Mouse (Mus musculus): ENCODE data around the gene Hist1h4f. TPM values are rescaled to one million over a fixed set of nuclear protein-coding genes. Genes with fewer than 3 reads are reported as not detected.
"Not testable (repeated sequence)": the region's sequence is repeated elsewhere in the genome, so short reads cannot be mapped to it uniquely, and the experiment has no call there.

Gene Hist1h4f
- polyA plus RNA-seq, 1 experiment = 0.26 TPM

DNA sequence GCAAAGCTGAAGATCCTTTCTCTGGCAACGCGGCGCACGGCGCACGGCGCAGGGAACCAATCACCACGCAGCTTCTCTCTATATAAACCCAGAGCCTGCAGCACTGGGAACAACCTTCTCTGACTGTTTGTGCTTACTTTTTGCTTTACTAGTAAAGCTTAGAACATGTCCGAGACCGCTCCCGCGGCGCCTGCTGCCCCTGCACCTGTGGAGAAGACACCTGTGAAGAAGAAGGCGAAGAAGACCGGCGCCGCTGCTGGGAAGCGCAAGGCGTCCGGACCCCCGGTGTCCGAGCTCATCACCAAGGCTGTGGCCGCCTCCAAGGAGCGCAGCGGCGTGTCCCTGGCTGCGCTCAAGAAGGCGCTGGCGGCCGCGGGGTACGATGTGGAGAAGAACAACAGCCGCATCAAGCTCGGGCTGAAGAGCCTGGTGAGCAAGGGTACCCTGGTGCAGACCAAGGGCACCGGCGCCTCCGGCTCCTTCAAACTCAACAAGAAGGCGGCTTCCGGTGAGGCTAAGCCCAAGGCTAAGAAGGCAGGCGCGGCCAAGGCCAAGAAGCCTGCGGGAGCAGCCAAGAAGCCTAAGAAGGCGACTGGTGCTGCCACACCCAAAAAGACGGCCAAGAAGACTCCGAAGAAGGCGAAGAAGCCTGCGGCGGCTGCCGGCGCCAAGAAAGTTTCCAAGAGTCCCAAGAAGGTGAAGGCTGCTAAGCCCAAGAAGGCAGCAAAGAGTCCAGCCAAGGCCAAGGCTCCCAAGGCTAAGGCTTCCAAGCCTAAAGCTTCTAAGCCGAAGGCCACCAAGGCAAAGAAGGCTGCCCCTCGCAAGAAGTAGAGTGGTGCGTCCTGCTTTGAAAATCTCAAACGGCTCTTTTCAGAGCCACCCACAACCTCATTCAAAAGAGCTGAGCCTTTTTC is 3.7 kb upstream of the Hist1h4f start:
- DNase-seq (ENCODE audit: low spot score) = peak; percentile 59

DNA sequence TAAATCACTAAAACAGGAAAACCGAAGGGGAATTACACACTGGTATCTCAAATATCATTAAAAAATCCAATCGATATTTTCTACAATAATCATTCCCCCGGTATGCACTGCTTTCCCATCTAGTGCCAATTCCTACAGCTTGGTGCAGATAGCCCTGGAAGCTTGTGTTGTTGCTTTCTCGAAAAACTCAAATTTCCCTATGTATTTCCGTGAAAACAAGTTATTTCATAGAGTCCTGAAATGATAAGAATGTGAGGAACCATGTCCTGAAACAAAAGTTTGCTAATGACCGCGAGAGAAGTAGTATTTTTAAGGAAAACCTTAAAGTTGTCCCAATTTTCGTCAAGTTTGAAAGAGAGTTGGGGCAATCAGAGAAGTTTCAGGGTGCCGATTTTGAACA is 2.9 kb upstream of the Hist1h4f start:
- no peak for DNase-seq (ENCODE audit: low spot score)

DNA sequence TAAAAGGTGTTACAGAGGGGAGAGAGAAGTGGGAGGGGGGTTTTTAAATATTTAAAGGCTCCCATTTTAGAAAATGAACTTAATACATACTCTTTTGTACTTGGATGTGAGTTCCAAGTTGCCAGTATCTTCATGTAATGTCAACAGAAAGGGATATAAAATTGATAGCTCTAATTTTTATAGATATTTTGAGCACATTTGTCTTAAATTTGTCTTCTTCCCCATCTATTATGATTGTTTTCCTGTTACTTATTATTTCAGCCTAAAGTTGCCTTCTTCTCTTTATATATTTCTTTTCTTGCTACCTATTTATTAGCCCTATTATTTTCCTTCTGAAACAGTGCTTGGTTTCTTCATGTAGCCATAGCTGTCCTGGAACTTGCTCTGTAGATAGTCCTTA is 1.5 kb upstream of the Hist1h4f start, which contains the start of gene Hist1h1d:
Gene Hist1h1d (plus strand): TSS at position 301 of the 400 bp plus-strand sequence.
- DNase-seq (ENCODE audit: low spot score) = no peak

DNA sequence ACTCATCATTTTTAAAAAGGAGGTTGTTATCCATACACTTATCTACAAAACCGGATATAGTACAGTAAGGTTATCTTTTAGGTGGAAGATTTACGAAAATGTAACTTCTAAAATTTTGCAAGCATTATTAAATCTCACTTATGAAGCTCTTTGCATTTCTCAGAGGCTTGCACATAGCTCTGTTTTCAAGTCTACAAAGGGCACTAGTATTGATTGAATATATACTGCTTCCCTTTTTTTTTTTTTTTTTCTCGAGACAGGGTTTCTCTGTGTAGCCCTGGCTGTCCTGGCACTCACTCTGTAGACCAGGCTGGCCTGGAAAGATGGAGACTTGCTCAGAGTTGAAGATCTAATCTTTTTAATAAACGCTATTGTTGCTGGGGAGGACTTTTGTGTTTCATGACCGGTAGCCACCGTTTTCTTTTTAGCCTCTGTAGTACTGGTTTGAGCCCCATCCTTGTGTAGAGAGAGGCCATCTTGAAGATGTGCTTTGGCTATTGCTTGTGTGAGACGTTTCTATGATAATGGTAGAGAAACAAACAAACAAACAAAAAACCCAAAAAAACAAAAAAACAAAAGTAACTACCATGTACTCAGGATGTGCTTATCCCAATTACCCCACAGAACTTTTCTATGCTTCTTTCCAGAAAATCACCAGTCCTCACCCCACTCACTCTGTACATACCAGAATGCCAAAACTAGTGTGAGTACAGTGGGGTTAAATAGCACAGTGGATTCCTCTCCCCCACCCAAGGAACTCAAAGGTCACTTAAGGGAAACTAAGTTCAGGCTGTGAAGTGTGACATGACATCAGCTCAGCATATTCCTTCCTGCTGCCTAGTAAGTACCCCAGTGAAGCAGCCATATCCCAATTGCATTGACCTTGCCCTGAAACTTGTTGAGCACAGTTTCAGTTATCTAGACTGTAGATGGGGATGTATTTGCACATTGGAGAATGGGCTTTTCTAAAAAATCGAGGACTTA is 775 bp upstream of the Hist1h4f start:
- no peak for DNase-seq (ENCODE audit: low spot score)

DNA sequence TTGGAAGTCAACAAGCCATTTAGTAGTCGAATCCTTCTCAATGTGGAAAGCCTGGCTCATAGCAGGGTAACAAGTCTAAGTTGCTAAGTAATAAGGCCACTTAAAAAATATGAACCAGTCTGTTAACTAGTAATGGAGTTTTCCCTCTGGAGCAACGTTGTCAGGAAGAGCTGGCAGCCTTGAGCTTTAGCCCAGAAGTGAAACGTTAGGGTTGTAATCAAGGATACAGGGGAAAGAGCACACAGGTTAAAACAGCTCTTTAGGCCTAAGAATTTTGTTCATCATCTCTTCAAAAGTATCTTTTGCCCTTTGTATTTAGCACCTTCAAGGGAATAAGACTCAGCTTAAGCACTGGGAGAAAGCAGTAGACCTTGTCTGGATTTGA is 695 bp downstream of the Hist1h4f start:
- DNase-seq (ENCODE audit: low spot score) = no peak

DNA sequence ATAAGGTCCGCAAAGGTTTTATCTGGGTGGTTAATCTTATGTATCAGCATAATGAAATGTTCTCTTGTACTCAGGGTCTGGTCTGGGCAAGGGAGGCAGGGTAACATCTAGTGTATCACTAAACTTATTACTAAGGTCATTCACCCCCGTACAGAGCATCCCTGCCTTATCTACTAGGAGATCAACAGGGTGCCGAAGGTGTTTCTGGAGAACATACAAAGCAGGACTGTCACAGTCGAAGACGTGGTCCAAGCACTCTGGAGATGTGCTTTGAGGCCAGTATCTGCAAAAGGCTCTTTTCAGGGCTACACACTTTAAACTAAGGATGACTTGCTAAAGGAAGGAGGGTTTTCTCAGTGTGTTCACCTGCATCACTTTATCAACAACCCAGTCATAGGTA is 4.8 kb downstream of the Hist1h4f start:
- no peak for DNase-seq (ENCODE audit: low spot score)

DNA sequence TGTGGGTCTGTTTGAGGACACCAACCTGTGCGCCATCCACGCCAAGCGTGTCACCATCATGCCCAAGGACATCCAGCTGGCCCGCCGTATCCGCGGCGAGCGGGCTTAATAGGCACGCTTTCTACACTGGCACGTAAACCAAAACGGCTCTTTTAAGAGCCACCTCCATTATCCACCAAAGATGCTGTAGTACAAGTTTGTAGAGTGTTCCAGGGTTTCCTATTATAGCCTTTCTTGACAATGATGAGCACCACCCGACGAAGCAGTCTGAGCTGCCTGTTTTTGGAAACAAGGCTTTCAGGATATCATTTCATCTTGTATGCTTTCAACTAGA is 6.7 kb downstream of the Hist1h4f start:
- DNase-seq (ENCODE audit: low spot score) = not testable (repeated sequence)

DNA sequence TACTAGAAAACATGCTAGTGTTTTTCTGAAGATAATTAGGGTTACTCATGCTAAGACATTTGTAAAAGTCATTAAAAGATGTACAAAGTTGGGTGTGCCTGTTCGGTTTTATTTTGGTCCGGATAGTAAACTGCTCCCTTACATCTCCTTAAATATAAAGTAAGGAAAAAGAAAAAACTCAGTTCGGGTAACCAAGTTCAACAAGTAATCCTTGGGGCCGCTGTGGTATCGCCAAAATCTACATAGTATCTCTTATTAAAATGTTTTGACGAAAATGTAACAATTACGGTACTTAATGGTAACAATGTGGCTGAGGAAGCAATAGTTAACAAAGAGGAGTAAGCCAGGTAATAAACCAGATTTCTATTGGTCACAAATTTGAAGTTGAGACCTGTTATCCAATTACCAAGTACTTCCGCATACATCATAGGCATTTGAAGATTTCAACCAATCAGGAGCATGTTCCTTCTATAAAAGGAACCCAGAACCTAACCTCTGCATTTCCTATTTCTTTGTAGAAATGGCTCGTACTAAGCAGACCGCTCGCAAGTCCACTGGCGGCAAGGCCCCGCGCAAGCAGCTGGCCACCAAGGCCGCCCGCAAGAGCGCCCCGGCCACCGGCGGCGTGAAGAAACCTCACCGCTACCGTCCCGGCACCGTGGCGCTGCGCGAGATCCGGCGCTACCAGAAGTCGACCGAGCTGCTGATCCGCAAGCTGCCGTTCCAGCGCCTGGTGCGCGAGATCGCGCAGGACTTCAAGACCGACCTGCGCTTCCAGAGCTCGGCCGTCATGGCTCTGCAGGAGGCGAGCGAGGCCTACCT is 7.3 kb downstream of the Hist1h4f start, which contains the start of gene Hist1h3f:
Gene Hist1h3f (plus strand): TSS at position 88 of the 822 bp plus-strand sequence.
- peak; percentile 65 for DNase-seq (ENCODE audit: low spot score)

DNA sequence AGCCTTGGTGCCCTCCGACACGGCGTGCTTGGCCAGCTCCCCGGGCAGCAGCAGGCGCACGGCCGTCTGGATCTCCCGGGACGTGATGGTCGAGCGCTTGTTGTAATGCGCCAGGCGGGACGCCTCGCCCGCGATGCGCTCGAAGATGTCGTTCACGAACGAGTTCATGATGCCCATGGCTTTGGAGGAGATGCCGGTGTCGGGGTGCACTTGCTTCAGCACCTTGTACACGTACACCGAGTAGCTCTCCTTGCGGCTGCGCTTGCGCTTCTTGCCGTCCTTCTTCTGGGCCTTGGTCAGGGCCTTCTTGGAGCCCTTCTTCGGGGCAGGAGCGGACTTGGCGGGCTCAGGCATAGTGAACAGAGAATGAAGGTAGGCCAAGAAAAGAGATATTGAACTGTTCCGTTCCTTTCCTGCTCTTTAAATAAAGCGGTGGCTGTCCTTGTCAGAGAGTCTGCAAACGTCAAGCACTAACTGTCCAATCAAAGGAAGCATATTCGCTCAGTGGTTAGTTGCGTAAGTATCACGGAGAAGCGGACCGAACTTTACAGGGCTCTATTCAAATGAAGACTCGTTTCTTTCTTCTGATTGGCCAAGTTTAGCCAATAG is 8.3 kb downstream of the Hist1h4f start, which contains the start of gene Hist1h2bh:
Gene Hist1h2bh (minus strand): TSS at position 394 of the 609 bp plus-strand sequence.
- peak; percentile 55 for DNase-seq (ENCODE audit: low spot score)

DNA sequence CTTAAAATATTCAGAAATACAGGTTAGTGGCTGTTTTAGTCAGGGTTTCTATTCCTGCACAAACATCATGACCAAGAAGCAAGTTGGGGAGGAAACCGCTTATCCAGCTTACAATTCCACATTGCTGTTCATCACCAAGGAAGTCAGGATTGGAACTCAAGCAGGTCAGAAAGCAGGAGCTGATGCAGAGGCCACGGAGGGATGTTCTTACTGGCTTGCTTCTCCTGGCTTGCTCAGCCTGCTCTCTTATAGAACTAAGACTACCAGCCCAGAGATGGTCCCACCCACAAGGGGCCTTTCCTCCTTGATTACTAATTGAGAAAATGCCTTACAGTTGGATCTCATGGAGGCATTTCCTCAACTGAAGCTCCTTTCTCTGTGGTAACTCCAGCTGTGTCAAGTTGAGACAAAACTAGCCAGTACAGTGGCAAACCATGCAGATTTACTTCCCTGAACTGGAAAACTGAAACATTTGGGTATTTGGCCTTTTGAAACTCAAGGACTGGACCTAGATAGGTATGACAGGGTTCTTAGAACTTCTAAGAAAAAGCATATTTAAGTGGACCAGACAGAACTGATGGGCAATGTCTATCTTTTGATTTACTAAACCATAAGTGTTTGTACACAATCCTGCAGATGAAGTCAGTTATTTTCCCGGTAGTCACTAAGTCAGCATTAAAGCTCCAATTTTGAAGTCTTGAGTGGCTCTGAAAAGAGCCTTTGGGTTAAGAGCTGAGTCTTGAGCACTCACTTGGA is 9.0 kb downstream of the Hist1h4f start:
- not testable (repeated sequence) for DNase-seq (ENCODE audit: low spot score)

DNA sequence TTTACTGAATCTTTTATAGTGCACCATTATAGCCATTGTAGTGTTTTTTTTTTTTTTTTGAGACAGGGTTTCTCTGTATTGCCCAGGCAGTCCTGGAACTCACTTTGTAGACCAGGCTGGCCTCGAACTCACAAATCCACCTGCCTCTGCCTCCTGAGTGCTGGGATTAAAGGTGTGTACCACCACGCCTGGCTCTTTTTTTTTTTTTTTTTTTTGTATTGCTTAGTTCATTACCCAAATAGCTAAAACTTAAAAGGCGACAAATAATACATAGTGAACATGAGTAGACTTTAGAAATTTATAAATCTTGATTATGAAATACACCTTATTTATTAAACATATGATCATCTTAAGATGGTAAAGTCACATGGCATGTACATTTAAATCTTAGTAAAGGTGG is 10.0 kb downstream of the Hist1h4f start:
- DNase-seq (ENCODE audit: low spot score) = no peak

DNA sequence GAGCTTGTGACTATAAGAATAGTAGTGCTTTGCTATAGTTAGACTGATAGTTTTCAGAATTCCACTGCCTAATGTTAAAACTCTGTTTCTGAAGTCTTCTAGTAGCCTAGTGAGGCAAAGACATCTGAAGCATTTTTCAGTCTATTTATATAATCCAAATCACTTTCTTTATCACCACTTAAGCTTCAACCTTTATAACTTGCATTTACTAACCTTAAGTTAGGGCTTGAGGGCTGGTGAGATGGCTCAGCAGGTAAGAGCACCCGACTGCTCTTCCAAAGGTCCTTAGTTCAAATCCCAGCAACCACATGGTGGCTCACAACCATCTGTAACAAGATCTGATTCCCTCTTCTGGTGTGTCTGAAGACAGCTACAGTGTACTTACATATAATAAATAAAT is 11.6 kb downstream of the Hist1h4f start:
- DNase-seq (ENCODE audit: low spot score) = not testable (repeated sequence)

DNA sequence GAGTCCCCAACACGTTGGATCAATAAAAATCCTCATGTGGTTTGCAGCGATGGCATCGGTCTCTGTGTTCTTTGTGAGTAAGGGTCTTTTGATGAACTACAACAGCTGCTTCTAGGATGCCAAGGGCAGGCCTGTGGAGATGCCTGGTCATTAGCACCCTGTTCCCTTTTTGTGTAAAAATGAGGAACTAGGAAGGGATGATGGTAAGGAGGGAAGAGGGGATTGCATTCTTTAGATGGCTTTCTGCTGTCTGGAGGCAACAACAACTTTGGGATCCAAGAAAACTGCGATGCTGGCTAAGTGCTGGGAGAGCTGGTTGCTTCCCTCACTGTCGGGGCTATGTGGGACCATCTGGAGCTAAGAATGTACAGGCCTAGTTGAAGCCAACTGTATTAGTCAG is 13.2 kb downstream of the Hist1h4f start:
- DNase-seq (ENCODE audit: low spot score) = no peak

DNA sequence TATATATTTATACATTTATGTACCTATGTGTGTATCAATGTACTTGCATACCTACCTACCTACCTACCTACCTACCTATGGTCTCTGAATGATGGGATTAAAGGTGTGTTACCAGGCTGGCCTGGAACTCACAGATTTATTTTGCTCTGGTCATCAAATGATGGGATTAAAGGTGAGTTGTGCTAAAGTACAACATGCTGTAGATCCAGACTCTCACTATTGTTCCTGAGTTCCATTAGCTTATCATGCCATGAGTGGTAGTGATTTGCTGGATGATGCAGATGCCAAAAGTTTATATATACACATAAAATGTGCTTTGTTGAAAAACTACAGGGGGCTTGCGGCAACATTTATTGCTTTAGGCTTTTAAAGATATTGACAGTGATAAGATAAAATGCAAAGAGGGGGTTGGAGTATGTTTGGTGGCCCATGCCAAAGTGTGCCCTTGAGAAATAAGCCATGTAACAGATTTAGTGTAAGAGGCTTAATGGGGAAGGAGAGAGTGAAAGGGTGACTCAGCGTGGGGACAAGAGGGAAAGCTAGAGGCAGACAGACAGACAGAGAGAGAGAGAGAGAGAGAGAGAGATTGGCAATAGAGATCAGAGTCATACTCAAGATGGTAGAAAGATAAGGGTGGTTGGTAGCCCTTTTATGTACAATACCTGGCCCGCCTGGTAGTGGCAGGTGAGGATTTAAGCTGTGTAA is 14.3 kb downstream of the Hist1h4f start:
- no peak for DNase-seq (ENCODE audit: low spot score)

DNA sequence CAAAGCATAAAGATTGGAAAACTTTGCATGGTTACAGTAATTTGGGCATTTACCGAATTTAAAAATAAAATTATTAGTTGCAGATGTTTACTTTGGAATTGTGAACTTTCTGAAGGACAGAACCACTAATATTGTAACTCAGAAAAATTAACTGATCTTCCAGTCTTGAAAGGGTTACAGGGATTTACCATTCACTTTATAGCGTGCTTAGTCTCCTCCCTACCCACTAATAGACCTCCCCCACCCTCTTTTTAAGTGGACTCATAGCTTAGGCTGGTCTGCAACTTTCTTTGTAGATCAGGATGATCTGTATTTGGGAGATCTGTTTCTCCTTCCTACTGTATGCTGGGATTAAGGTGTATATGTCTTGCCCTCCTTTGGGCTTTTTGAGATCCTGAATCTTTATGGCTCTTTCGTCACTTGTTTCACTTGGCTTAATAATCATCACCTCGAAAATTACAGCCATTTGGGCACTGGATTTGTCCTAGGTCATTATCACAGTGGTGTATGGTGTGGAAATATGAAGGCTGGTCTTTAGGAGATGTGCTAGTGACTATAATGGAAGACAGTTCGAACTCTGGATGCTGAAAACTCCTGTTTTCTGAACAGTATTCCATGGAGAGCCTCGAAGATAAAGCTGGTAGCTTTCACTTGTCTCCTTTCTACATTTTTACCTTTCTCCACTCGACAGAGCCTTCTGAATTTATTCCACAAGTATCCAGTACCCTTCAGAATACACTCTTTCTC is 15.2 kb downstream of the Hist1h4f start:
- no peak for DNase-seq (ENCODE audit: low spot score)

DNA sequence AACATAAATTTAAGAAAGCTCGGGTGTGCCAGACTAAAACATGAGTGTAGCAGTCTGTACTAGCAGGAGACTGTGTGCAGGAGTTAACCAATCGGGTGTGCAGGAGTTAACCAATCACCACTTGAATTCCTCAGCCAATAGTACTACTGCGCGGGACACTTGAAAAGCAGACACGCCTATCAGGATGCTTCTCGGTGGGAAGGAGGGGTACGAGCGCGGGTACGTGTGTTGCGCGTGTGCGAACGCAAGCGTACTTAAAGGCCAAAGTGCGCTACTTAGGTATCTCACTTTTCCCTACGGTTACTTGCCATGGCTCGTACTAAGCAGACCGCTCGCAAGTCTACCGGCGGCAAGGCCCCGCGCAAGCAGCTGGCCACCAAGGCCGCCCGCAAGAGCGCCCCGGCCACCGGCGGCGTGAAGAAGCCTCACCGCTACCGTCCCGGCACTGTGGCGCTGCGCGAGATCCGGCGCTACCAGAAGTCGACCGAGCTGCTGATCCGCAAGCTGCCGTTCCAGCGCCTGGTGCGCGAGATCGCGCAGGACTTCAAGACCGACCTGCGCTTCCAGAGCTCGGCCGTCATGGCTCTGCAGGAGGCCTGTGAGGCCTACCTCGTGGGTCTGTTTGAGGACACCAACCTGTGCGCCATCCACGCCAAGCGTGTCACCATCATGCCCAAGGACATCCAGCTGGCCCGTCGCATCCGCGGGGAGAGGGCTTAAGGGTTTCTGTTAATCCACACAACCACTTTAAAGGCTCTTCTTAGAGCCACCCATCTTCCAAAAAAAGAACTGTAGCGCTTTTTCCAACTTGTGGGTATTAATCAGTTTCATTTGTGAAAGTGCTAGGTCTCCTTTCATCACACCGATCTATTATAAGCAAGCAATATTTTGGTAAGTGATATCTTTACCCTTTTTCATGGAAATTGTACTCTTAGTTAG is 16.0 kb downstream of the Hist1h4f start, which contains the start of gene Hist1h3g:
Gene Hist1h3g (plus strand): TSS at position 286 of the 939 bp plus-strand sequence.
- DNase-seq (ENCODE audit: low spot score) = peak; percentile 57

DNA sequence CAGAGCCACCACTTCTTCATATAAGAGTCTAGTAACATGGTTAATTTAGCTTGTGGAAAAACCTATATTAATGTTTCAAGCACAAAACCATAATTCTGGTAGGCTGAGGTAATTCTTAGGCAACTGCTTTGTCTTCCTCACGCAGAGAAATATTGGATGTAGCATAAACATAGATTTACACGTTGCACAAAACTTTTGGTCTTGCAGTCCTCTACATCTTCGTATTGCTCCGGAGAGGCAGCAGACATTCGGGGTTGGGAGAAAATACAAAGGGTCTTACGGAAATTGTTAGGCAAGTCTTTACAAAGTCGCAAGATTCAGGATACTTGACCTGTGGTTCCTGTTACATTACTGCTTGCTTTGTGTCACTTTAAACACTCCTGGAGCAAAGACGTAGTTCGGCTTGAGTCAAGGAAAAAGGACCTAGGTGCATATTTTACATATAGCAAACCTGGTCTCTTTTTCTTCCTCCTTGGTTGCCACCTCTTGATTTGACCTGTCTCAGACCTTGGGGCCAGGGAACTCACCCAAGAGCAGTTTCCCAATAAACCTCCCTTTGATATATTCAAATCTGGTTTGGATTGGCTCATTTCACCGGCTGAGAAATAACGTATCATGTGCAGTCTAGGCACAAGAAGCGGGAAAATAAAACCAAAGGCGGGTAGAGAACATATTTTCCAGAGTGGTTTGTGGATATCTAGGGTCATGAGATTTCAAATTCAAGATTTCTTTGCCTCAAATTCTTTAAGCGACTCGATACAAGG is 16.9 kb downstream of the Hist1h4f start:
- no peak for DNase-seq (ENCODE audit: low spot score)

All from urinary bladder, adult 2 months (tissue).